In the genomic region with DNA sequence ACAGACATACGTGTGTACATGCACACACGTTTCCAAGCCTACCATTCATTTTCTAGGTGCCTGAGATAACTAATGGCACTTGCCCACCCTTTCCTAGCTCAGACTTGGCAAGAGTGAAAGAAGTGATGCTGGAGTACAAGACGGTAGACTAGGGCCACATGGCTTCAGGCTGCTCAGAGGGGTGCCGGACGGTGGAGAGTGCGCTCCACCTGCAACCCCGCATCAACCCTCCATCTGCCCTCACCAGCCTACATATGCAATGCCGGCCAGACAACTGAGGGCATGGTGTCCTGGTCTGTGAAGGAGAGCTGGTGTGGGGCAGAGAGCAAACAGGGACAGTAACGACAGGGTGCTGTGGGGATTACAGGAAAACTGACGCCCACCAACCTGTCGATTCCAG, we compare ENCODE assay signal across 17 mouse cellular contexts.
"Had no signal": no experiment of that assay in that cellular context is flagged by ENCODE, and none has a peak within 500 bp of the region (broad histone marks: within the 10 kb centered on the region; RNA-seq: fewer than 3 reads in every experiment).

No protein-coding gene starts in this region.

- H3K27ac ChIP-seq: kidney, embryonic 15.5 days; liver, embryonic 13.5 days; stomach, postnatal 0 days had no signal

- DNase-seq: kidney, adult 11 months; kidney, adult 8-10 months; kidney, postnatal 10 days; kidney, postnatal 36 days; layer of hippocampus, adult 9-11 months; liver, embryonic 13.5 days; lung, adult 2 months; lung, postnatal 14 days; lung, postnatal 4 days; midbrain, embryonic 14.5 days; right cerebral cortex, adult 18-20 months; right cerebral cortex, postnatal 14 days; right cerebral cortex, postnatal 4 days; thymus, adult 18-20 months; thymus, postnatal 36 days had no signal

- H3K4me3 ChIP-seq: kidney, embryonic 15.5 days; liver, embryonic 13.5 days had no signal

- H3K27me3 ChIP-seq: kidney, embryonic 15.5 days; liver, embryonic 13.5 days had no signal
